Mouse (Mus musculus) stomach, embryonic 14.5 days (tissue): ENCODE measurements around the gene Frat1. TPM values are rescaled to one million over a fixed set of nuclear protein-coding genes. Genes with fewer than 3 reads are reported as not detected.

Experiments used
- ATAC-seq: fragments of 200-750 bp; cut with Nextera tagmentation; 2 replicates; pipeline ENCODE4 v1.8.0; 2017; ENCODE audit warnings: low read depth, moderate TSS enrichment; ENCODE audit not compliant: insufficient number of reproducible peaks, insufficient read depth, low FRiP score
- H3K27ac ChIP-seq: fragments of 300-500 bp; sonication (generic); 2 replicates; pipeline ENCODE4 v1.5.1; 2014; ENCODE audit warnings: mild to moderate bottlenecking, low read length, moderate library complexity, mixed read lengths
- H3K27me3 ChIP-seq: fragments of 300-500 bp; sonication (generic); 2 replicates; pipeline ENCODE4 v1.6.1; 2014; ENCODE audit warnings: low read length, control low read depth, mixed read lengths; ENCODE audit not compliant: control insufficient read depth, insufficient read depth
- H3K36me3 ChIP-seq: fragments of 300-500 bp; sonication (generic); 2 replicates; pipeline ENCODE4 v1.6.1; 2014; ENCODE audit warnings: mild to moderate bottlenecking, control low read depth, low read length, moderate library complexity, mixed read lengths; ENCODE audit not compliant: control insufficient read depth, insufficient read depth
- H3K4me1 ChIP-seq: fragments of 300-500 bp; sonication (generic); 2 replicates; pipeline ENCODE4 v1.6.1; 2014; ENCODE audit warnings: low read length, control low read depth, mixed read lengths; ENCODE audit not compliant: control insufficient read depth, insufficient read depth
- H3K4me2 ChIP-seq: fragments of 300-500 bp; sonication (generic); replicated peaks from 2 replicates; pipeline ENCODE4 v1.6.1; 2014; ENCODE audit warnings: low read depth, low read length, control low read depth
- H3K4me3 ChIP-seq: fragments of 300-500 bp; sonication (generic); 2 replicates; pipeline ENCODE4 v1.5.1; 2014; ENCODE audit warnings: low read depth, low read length, control low read depth
- H3K9ac ChIP-seq: fragments of 300-500 bp; sonication (generic); replicated peaks from 2 replicates; pipeline ENCODE4 v1.6.1; 2014; ENCODE audit warnings: low read depth, mild to moderate bottlenecking, control low read depth, low read length, moderate library complexity, mixed read lengths
- H3K9me3 ChIP-seq: fragments of 300-500 bp; sonication (generic); 2 replicates; pipeline ENCODE4 v1.6.1; 2016; ENCODE audit warnings: low read depth, low read length, control low read depth; ENCODE audit not compliant: control insufficient read depth
- WGBS: fragments of 180-500 bp; shearing (Covaris S2); extraction: QIAGEN DNeasy Blood & Tissue Kit; methylation state at CpG from one replicate; pipeline ENCODE4 v1.1.7; 2014; 5-methylcytosine and 5-hydroxymethylcytosine counted together
- polyA plus RNA-seq: library from polyadenylated mRNA; unstranded; fragments of >200 nt; fragmentation: Nextera tagmentation; extraction: Ambion mirVana; gene quantifications from 2 replicates; pipeline ENCODE4 v1.2.1, GENCODE M21; 2014

The Frat1 gene
- polyA plus RNA-seq, 1 experiment from 2014 or later = 14.1 TPM

- no peak overlapping the region for H3K9ac ChIP-seq
- H3K27me3 ChIP-seq = no peaks in the 10 kb centered on the region
- H3K9me3 ChIP-seq = no peaks in the 10 kb centered on the region
- no peaks in the 10 kb centered on the region for H3K4me1 ChIP-seq
- no peak overlapping the region for H3K27ac ChIP-seq
- no peak for ATAC-seq
- 12% methylated on average over 5 of the region's 5 CpGs for WGBS
- H3K36me3 ChIP-seq = no peaks in the 10 kb centered on the region
- H3K4me2 ChIP-seq = no peak overlapping the region
- no peak overlapping the region for H3K4me3 ChIP-seq
Measured at GRCm38 (mm10) chr19:41821436-41821835, 8.3 kb upstream of the Frat1 start.

GRCm38 (mm10) chr19:41822589-41822988 is 7.2 kb upstream of the Frat1 start:
- WGBS = 85% methylated on average over 1 of the region's 1 CpGs
- Histone ChIP-seq H3K27me3 (no peaks in the 10 kb centered on the region), H3K4me2 (no peak overlapping the region), H3K27ac (no peak overlapping the region), H3K4me1 (no peaks in the 10 kb centered on the region), H3K4me3 (no peak overlapping the region), H3K9ac (no peak overlapping the region), H3K9me3 (no peaks in the 10 kb centered on the region), H3K36me3 (no peaks in the 10 kb centered on the region)
- ATAC-seq = no peak

GRCm38 (mm10) chr19:41824950-41825349 is 4.8 kb upstream of the Frat1 start:
- no peak overlapping the region for H3K4me2 ChIP-seq
- no peak overlapping the region for H3K27ac ChIP-seq
- H3K9ac ChIP-seq = no peak overlapping the region
- no peaks in the 10 kb centered on the region for H3K4me1 ChIP-seq
- ATAC-seq = no peak
- no peak overlapping the region for H3K4me3 ChIP-seq
- no peaks in the 10 kb centered on the region for H3K9me3 ChIP-seq
- WGBS = 81% methylated on average over 5 of the region's 5 CpGs
- H3K36me3 ChIP-seq = no peaks in the 10 kb centered on the region
- no peaks in the 10 kb centered on the region for H3K27me3 ChIP-seq

GRCm38 (mm10) chr19:41826529-41826928 is 3.2 kb upstream of the Frat1 start:
- no peaks in the 10 kb centered on the region for H3K9me3 ChIP-seq
- no peak overlapping the region for H3K4me2 ChIP-seq
- H3K9ac ChIP-seq = no peak overlapping the region
- no peaks in the 10 kb centered on the region for H3K27me3 ChIP-seq
- no peak overlapping the region for H3K27ac ChIP-seq
- no peak overlapping the region for H3K4me3 ChIP-seq
- H3K36me3 ChIP-seq = no peaks in the 10 kb centered on the region
- 79% methylated on average over 3 of the region's 3 CpGs for WGBS
- H3K4me1 ChIP-seq = no peaks in the 10 kb centered on the region
- no peak for ATAC-seq

- H3K27me3 ChIP-seq = no peaks in the 10 kb centered on the region
- no peaks in the 10 kb centered on the region for H3K9me3 ChIP-seq
- H3K4me3 ChIP-seq = peak overlapping the region; percentile 57; the same call in 1 of the 2 replicates
- 55% methylated on average over 3 of the region's 3 CpGs for WGBS
- H3K9ac ChIP-seq = no peak overlapping the region
- 0 out of 2 replicates have a peak, but pooled peaks cover 5% of the 10 kb centered on the region for H3K4me1 ChIP-seq
- no peak for ATAC-seq
- no peaks in the 10 kb centered on the region for H3K36me3 ChIP-seq
- H3K27ac ChIP-seq = no peak overlapping the region
- H3K4me2 ChIP-seq = peak overlapping the region; percentile 93
Measured at GRCm38 (mm10) chr19:41828941-41829340, 829 bp upstream of the Frat1 start.

GRCm38 (mm10) chr19:41830106-41831031 is 599 bp downstream of the Frat1 start:
- Histone ChIP-seq H3K36me3 (no peaks in the 10 kb centered on the region), H3K9ac (peak overlapping the region; percentile 58), H3K9me3 (no peaks in the 10 kb centered on the region), H3K27me3 (no peaks in the 10 kb centered on the region), H3K4me2 (peak overlapping the region; percentile 93), H3K27ac (peak overlapping the region; percentile 84), H3K4me3 (peak overlapping the region; percentile 57), H3K4me1 (0 out of 2 replicates have a peak, but pooled peaks cover 5% of the 10 kb centered on the region)
- under 1% methylated on average over 110 of the region's 112 CpGs for WGBS
- no peak; the same call in 1 of the 2 replicates for ATAC-seq

GRCm38 (mm10) chr19:41831101-41831570 is 1.4 kb downstream of the Frat1 start:
- H3K4me3 ChIP-seq = peak overlapping the region; percentile 57
- 1% methylated on average over 19 of the region's 19 CpGs for WGBS
- H3K27me3 ChIP-seq = no peaks in the 10 kb centered on the region
- peak overlapping the region; percentile 93 for H3K4me2 ChIP-seq
- H3K4me1 ChIP-seq = 0 out of 2 replicates have a peak, but pooled peaks cover 5% of the 10 kb centered on the region
- H3K9ac ChIP-seq = peak overlapping the region; percentile 58; the same call in 1 of the 2 replicates
- H3K9me3 ChIP-seq = no peaks in the 10 kb centered on the region
- no peak for ATAC-seq
- H3K27ac ChIP-seq = peak overlapping the region; percentile 84; the same call in 1 of the 2 replicates
- no peaks in the 10 kb centered on the region for H3K36me3 ChIP-seq

GRCm38 (mm10) chr19:41831718-41832391 is 2.1 kb downstream of the Frat1 start:
- no peak overlapping the region for H3K27ac ChIP-seq
- no peak for ATAC-seq
- H3K9me3 ChIP-seq = no peaks in the 10 kb centered on the region
- H3K36me3 ChIP-seq = no peaks in the 10 kb centered on the region
- 0 out of 2 replicates have a peak, but pooled peaks cover 5% of the 10 kb centered on the region for H3K4me1 ChIP-seq
- no peak overlapping the region for H3K9ac ChIP-seq
- H3K4me2 ChIP-seq = peak overlapping the region; percentile 93
- H3K4me3 ChIP-seq = peak overlapping the region; percentile 57
- no peaks in the 10 kb centered on the region for H3K27me3 ChIP-seq
- WGBS = 12% methylated on average over 14 of the region's 14 CpGs
